Mouse (Mus musculus) cerebellum, adult 2 months (tissue): ENCODE results near the gene Pla2g2d.

Experiments
- CTCF ChIP-seq: fragments of 200-500 bp; IDR thresholded peaks from 2 replicates; pipeline ENCODE4 v1.5.1; 2011; ENCODE audit warnings: low read depth, mild to moderate bottlenecking, control low read depth, low read length, moderate library complexity, borderline replicate concordance; ENCODE audit not compliant: insufficient read depth
- POLR2A ChIP-seq: fragments of 200-500 bp; IDR thresholded peaks from 2 replicates; pipeline ENCODE4 v1.6.1; 2011; ENCODE audit warnings: low read length, control low read depth, borderline replicate concordance; ENCODE audit not compliant: insufficient read depth

DNA sequence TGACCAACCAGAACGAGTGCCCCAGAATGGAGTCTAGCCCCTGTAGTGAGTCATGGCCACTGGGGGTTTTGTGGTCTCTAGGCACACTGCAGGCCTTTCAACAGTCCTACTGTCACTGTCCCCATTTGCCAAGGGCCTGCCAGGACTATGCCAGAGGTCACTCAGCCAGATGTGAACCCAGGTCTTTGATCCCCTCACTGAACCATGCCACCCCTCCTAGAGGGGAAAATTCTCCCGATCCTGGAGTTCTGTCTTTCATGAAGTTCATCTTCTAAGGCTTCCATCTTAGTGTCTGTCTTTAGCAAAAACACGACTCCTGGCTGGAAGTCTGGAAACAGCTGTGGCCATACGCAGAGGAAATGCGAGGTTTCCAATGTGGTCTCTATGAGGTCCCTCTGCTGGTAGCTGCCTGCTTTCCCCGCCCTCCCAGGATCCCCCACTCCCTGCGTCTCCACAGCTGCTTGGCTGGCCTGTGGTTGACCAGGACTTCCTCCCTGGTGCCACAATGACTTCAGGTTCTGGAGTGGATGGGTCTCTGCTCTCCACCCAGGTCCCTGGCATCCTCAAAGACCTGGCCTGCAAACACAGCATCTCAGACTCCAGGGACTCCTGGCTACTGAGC lies 31.5 kb downstream of the Pla2g2d start:
- TF ChIP-seq POLR2A, result no peak
- TF ChIP-seq CTCF, result no peak
